Mouse (Mus musculus): ENCODE results near the gene Fkbp4.

Fkbp4 gene

DNA sequence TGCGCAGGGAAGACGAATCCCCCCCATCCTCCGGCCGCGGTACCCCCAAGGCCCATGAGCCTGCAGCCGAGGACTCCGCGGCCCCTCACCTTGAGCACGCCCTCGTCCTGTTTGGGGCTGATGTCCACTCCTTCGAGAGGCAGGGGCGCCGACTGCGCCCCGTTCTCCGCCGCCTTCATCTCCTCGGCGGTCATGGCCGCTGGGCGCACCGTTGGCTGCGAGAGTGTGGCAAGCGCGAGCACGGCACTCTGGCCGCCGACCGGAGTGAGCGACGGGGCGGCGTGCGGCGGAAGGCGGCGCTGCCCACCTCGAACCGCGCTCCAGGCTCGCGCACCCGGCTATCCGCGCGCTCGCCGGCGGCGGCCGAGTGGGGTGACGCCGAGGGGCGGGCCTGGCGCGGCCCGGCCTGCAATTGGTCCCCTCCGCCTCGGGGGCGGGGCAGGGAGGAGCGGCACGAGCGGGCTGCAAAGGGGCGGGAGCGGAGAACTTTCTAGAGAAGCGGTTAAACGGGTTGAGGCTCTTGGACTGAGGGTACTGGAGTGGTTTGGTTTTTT, at the start of gene Fkbp4:
Gene Fkbp4, minus strand, starts transcription at position 361 of the 554 bp plus-strand sequence.
- DNase-seq = peak; percentile 94

- no peak for DNase-seq
These were observed 49.3 kb upstream of the Fkbp4 start for GRCm38 (mm10) chr6:128487736-128488135.

DNA sequence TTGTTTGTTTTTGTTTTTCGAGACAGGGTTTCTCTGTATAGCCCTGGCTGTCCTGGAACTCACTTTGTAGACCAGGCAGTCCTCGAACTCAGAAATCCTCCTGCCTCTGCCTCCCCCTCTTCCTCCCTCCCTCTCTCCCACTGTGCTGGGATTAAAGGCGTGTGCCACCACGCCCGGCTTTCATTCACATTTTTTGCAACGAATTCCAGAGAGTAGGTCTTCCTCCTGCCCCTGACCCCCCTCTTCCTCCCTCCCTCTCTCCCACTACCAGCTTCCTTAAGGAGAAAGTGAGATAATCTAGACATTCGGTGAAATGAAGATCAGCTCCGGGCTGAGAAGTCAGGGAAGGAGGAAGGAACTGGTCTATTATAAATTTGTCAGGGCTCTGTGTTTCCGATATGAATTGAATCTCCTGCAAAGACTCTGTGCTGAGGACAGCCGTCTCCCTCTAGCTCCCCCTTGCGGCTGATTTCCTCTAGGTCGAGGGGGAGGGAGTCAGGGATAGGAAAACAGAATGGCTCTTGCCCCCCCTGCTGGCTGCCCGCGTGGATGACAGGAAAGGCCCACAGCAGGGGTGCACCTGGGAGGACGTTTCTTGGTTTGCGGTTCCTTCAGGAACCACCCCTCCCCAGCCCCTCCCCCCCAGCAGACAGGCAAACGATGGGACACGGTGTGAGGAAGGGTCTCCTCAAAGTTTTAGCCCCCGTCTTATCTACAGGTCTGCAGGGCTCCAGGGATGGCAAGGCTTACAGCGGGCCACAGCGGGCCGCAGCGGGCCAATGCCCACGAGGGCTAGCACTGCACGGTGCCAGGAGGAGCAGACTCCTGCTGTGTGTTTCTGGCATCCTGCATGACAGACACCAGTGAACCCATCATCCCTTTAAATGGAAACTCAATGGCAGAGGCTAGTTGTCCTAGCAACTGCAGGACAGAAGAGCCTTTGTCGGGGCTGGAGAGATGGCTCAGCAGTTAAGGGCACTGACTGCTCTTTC, 41.3 kb upstream of the Fkbp4 start:
- DNase-seq = peak; percentile 93

- no peak for DNase-seq
These were observed 39.0 kb upstream of the Fkbp4 start for GRCm38 (mm10) chr6:128477495-128477894.

GRCm38 (mm10) chr6:128474112-128474511, 35.6 kb upstream of the Fkbp4 start:
- no peak for DNase-seq

GRCm38 (mm10) chr6:128469451-128469850, 31.0 kb upstream of the Fkbp4 start:
- DNase-seq = no peak

GRCm38 (mm10) chr6:128467298-128467697, 28.8 kb upstream of the Fkbp4 start:
- no peak for DNase-seq

- no peak for DNase-seq
These were observed 28.1 kb upstream of the Fkbp4 start for GRCm38 (mm10) chr6:128466563-128466962.

DNA sequence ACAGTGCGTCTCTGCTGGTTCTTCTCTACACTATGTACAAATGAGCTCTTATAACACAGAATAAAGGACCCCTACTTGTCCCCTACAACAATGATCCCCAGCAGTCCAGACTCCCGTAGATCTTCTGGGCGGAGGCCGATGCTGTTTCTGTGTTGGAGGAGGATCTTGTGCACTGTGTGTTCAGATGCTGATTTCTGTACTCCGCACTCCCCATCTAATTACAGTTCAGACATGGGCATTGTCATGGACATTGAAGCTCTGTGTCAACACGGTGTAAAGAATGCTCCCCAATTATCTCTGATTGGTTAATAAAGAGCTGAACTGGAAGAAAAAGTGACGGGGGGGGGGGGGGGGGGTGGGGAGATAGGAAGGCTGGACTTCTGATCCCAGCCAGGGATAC, 27.6 kb upstream of the Fkbp4 start:
- DNase-seq = no peak

DNA sequence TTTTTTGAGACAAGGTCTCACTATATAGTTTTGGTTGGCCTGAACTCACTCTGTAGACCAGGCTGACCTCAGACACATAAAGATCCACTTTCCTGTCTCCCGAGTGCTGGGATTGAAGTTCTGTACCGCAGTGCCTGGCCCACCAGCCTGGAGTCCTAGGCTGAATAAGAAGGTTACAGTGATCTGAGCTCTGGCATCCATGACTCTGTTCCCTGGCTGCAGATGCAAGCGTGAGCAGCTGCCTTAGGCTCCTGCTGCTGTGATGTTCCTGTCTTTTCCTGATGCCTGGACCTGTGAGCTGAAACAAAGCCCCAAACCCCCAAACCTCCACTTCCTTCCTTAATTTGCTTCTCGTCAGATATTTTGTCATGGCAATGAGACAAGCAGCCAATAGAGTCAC, 26.5 kb upstream of the Fkbp4 start:
- no peak for DNase-seq

DNA sequence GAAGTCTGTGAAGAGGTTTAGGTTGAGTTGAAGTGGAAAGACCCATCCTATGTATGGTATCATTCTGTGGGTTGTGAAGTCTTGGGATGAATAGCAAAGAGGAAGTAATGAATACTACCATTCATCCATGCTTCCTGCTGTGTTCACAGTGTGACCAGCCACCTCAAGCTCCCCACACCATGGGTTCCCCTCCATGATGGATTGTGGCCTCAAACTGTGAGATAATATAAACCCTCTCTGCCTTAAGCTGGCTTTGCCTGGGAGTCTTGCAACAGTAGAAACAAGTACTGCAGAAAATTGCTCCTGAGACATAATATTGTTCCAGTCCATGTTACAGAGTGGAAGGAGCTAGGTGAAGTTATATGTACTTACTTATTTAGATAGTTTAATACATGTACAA, 23.1 kb upstream of the Fkbp4 start:
- no peak for DNase-seq

DNA sequence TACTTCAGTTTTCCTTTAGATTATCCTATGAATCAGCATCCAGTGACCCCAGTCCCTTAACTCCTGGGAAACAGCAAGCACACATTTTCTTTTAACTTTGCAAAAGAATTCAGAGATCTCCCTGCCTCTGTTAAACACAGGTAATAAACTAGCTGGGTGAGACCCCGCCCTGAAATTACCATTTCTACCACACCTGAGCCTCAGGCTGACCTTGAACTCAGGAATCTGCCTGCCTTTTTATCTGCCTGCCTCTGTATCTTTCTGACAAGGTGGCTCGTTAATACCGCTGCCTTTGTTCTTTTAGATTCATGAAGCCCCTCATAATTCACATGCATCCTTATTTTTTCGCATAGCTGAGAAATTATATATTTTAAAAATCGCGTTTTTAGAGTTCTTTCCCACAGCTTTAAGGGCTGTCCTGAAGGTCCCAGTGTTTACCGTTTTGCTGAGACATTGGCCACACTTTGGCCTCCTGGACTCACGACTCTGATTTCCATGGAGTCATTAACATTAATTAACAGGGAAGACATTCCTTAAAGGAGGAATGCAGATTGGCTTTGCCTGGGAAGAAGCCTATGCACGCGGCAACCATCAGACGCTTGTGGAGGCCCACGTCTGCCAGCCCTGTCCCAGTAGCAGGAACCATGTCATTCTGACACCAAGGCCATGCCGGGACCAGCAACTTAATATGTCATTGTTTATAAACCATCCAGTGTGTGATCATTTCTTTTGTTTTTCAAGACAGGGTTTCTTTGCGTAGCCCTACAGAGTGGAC, 22.4 kb upstream of the Fkbp4 start:
- no peak for DNase-seq

- no peak for DNase-seq
These were observed 21.8 kb upstream of the Fkbp4 start for GRCm38 (mm10) chr6:128460321-128460720.

GRCm38 (mm10) chr6:128457186-128457585, 18.7 kb upstream of the Fkbp4 start:
- DNase-seq = no peak

GRCm38 (mm10) chr6:128455835-128456605, 17.5 kb upstream of the Fkbp4 start:
- no peak for DNase-seq

DNA sequence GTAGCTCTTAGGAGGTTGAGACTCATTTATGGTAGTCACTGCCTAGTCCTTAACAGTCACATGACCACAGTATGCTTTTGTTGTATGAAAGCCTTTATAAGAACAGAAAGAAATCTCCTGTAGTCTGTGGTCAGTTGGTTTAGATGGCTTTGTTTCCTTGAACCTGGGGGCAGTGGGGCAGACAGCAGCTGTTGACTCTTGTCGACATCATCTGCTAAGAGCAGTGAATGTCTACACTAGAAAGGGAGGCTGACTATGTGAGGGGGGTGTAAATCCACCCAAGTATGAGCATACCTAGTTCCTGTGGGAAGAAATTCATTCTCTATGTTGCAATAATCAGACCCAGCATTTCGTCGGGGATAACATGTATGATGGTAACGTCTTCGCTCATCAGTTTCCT, 8.6 kb upstream of the Fkbp4 start:
- DNase-seq = no peak

DNA sequence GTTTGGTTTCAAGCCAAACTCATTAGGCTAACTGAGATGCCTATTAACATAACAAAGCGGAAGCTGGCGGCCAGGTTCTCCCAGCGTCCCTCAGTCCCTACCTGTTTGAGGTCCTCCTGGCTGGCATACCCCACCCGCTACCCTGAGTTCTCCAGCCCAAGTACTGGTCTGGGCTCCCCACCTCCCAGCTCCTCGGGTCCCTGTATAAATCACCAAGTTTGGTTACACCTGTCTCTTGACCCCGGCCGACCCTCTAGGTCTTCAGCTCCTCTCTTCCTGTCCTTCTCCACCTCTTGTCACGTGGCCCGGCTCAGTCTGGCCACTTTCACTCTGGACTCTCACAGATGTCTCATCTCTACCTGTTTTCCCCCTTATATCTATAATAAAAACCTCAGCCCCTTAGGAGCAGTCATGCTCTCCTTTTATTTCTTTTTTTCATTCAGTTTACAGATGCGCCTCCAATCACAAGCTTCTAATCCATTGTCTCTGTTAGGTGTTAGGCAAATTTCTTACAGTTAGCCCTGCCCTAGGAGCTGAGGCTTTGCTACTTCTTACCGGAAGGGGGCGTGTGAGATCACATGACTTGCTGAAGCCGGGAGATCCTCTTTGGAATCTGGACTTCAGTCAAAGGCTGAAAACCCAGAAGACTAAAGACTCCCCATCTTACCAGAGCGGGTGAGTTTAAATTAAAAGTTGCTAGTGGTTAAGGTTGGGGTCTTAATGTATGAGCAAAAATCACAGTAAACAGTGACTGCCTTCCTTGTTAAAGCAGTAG, 7.5 kb upstream of the Fkbp4 start:
- peak; percentile 62 for DNase-seq

DNA sequence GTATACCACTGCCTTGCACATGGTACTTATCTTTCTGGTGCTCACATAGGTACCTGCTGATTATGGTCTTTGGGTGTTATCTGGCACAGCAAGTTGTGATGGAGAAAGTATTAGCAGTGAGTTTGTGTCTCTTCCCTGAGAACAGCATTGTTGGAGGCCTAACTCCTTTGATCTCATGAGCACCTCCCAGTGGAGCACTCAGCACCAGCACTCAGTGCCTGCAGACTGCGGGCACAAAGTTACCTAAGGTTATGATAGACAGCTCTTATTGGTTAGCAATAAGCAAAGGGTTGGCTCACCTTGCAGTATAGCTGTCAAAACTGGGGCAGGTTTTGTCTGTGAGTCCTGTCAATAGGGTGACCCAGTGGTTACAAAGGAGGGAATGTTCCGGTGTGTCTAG, 1.8 kb upstream of the Fkbp4 start:
- DNase-seq = no peak

- DNase-seq = peak; percentile 70
These were observed 429 bp upstream of the Fkbp4 start for GRCm38 (mm10) chr6:128438871-128439341.

- peak; percentile 83 for DNase-seq
These were observed 653 bp downstream of the Fkbp4 start for GRCm38 (mm10) chr6:128437731-128438316.

DNA sequence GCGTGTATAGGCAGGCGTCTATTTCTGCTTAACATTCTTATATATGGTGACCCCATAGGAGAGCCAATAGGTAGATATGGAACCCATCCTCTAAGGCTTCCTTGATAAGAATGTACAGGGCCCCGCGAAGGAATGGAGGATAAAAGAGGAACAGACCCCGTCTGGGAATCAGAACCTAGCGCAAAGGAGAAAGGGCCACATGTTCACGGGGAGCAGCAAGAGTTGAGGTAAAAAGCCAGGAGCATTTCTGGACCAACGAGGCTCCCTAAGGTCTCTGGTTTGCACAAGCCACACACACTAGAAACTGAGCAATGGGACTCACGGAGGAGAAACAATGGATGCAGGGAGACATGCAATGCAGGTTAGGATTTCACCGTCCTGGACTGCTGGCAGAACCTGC, 1.2 kb downstream of the Fkbp4 start:
- DNase-seq = no peak
